Mouse (Mus musculus): ENCODE measurements around the gene Marveld3. TPM values are rescaled to one million over a fixed set of nuclear protein-coding genes. Genes with fewer than 3 reads are reported as not detected.

The Marveld3 gene
- polyA plus RNA-seq, 1 experiment from 2014 or later = 1.2 TPM

- H3K27me3 ChIP-seq = no peaks in the 10 kb centered on the region
- no peak overlapping the region for H3K4me3 ChIP-seq
- no peaks in the 10 kb centered on the region for H3K9me3 ChIP-seq
- no peak overlapping the region for H3K27ac ChIP-seq
- ATAC-seq (ENCODE audit: low FRiP score) = no peak
- H3K36me3 ChIP-seq = peaks cover 50% of the 10 kb centered on the region
- peaks cover 6% of the 10 kb centered on the region for H3K4me1 ChIP-seq (replicated peaks)
- no peak overlapping the region for H3K9ac ChIP-seq
- H3K4me2 ChIP-seq = no peak overlapping the region
- 85% methylated on average over 8 of the region's 8 CpGs for WGBS
Observed at GRCm38 (mm10) chr8:109920406-109921390, 41.3 kb downstream of the Marveld3 start.

- Histone ChIP-seq H3K9me3 (no peaks in the 10 kb centered on the region), H3K4me3 (no peak overlapping the region), H3K27ac (no peak overlapping the region), H3K4me2 (no peak overlapping the region), H3K36me3 (peaks cover 59% of the 10 kb centered on the region), H3K27me3 (no peaks in the 10 kb centered on the region), H3K4me1 (replicated peaks) (peaks cover 6% of the 10 kb centered on the region), H3K9ac (no peak overlapping the region)
- ATAC-seq (ENCODE audit: low FRiP score) = no peak
- WGBS = 68% methylated on average over 4 of the region's 4 CpGs
Observed at GRCm38 (mm10) chr8:109917277-109917676, 44.7 kb downstream of the Marveld3 start.

GRCm38 (mm10) chr8:109907376-109907775 lies 54.6 kb downstream of the Marveld3 start:
- Histone ChIP-seq H3K4me1 (replicated peaks) (no peaks in the 10 kb centered on the region), H3K36me3 (peaks cover 53% of the 10 kb centered on the region), H3K9ac (no peak overlapping the region), H3K9me3 (no peaks in the 10 kb centered on the region), H3K4me2 (no peak overlapping the region), H3K4me3 (no peak overlapping the region), H3K27me3 (no peaks in the 10 kb centered on the region), H3K27ac (no peak overlapping the region)
- no peak for ATAC-seq (ENCODE audit: low FRiP score)
- 92% methylated on average over 4 of the region's 4 CpGs for WGBS

- no peak for ATAC-seq (ENCODE audit: low FRiP score)
- no peak overlapping the region for H3K27ac ChIP-seq
- H3K4me3 ChIP-seq = no peak overlapping the region
- 96% methylated on average over 3 of the region's 3 CpGs for WGBS
- no peak overlapping the region for H3K9ac ChIP-seq
- no peaks in the 10 kb centered on the region for H3K9me3 ChIP-seq
- H3K4me1 ChIP-seq (replicated peaks) = no peaks in the 10 kb centered on the region
- H3K27me3 ChIP-seq = no peaks in the 10 kb centered on the region
- peaks cover 48% of the 10 kb centered on the region for H3K36me3 ChIP-seq
- H3K4me2 ChIP-seq = no peak overlapping the region
Observed at GRCm38 (mm10) chr8:109906907-109907306, 55.1 kb downstream of the Marveld3 start.

GRCm38 (mm10) chr8:109904928-109905668 lies 56.9 kb downstream of the Marveld3 start:
- Histone ChIP-seq H3K4me1 (replicated peaks) (no peaks in the 10 kb centered on the region), H3K27me3 (no peaks in the 10 kb centered on the region), H3K9me3 (no peaks in the 10 kb centered on the region), H3K4me2 (no peak overlapping the region), H3K4me3 (no peak overlapping the region), H3K9ac (no peak overlapping the region), H3K36me3 (peaks cover 43% of the 10 kb centered on the region), H3K27ac (no peak overlapping the region)
- no peak for ATAC-seq (ENCODE audit: low FRiP score)
- WGBS = 97% methylated on average over 1 of the region's 1 CpGs

GRCm38 (mm10) chr8:109903909-109904469 lies 58.0 kb downstream of the Marveld3 start:
- H3K4me3 ChIP-seq = no peak overlapping the region
- H3K4me1 ChIP-seq (replicated peaks) = no peaks in the 10 kb centered on the region
- WGBS = 86% methylated on average over 10 of the region's 10 CpGs
- peaks cover 32% of the 10 kb centered on the region for H3K36me3 ChIP-seq
- H3K27ac ChIP-seq = no peak overlapping the region
- no peaks in the 10 kb centered on the region for H3K9me3 ChIP-seq
- H3K4me2 ChIP-seq = no peak overlapping the region
- no peak overlapping the region for H3K9ac ChIP-seq
- no peaks in the 10 kb centered on the region for H3K27me3 ChIP-seq
- no peak for ATAC-seq (ENCODE audit: low FRiP score)

- Histone ChIP-seq H3K27me3 (no peaks in the 10 kb centered on the region), H3K4me3 (no peak overlapping the region), H3K4me2 (no peak overlapping the region), H3K9ac (no peak overlapping the region), H3K36me3 (peaks cover 21% of the 10 kb centered on the region), H3K4me1 (replicated peaks) (no peaks in the 10 kb centered on the region), H3K27ac (no peak overlapping the region), H3K9me3 (no peaks in the 10 kb centered on the region)
- no peak for ATAC-seq (ENCODE audit: low FRiP score)
Observed at GRCm38 (mm10) chr8:109902379-109902778, 59.6 kb downstream of the Marveld3 start.

Other genes with a start within 250 kb of the Marveld3 start
- gene Atxn1l, start 224.5 kb downstream of the Marveld3 start, polyA plus RNA-seq (2015; fragmentation: Nextera tagmentation; extraction: Ambion mirVana) = 3.8 and 4.4 TPM in 2 replicates
- gene Ap1g1, start 183.6 kb downstream of the Marveld3 start, polyA plus RNA-seq (2015; fragmentation: Nextera tagmentation; extraction: Ambion mirVana) = 49.7 and 51.4 TPM in 2 replicates
- 3.8 and 4.1 TPM in 2 replicates for gene Phlpp2, start 93.7 kb downstream of the Marveld3 start, polyA plus RNA-seq (2015; fragmentation: Nextera tagmentation; extraction: Ambion mirVana)
- gene Tat, start 28.2 kb upstream of the Marveld3 start, polyA plus RNA-seq (2015; fragmentation: Nextera tagmentation; extraction: Ambion mirVana) = not detected in 2 replicates
- gene Chst4, start 77.5 kb upstream of the Marveld3 start, polyA plus RNA-seq (2015; fragmentation: Nextera tagmentation; extraction: Ambion mirVana) = not detected in 2 replicates
- gene Zfp612, start 117.5 kb upstream of the Marveld3 start, polyA plus RNA-seq (2015; fragmentation: Nextera tagmentation; extraction: Ambion mirVana) = 18.3 TPM in 2 replicates
- gene Gm21964, start 139.0 kb upstream of the Marveld3 start, polyA plus RNA-seq (2015; fragmentation: Nextera tagmentation; extraction: Ambion mirVana) = not detected in 2 replicates
- not detected in 2 replicates for gene Gm17720, start 140.6 kb upstream of the Marveld3 start, polyA plus RNA-seq (2015; fragmentation: Nextera tagmentation; extraction: Ambion mirVana)
- 53.3 and 69.2 TPM in 2 replicates for gene Calb2, start 206.0 kb upstream of the Marveld3 start, polyA plus RNA-seq (2015; fragmentation: Nextera tagmentation; extraction: Ambion mirVana)

Measured in hindbrain, embryonic 13.5 days (tissue).